Mouse (Mus musculus) cerebellum, adult 8-10 months (tissue): Measurements from ENCODE around the gene Rmnd5b.
A peak's percentile ranks its signal among the peaks of the same experiment; 100 is the strongest.
"Not testable (repeated sequence)": the region's sequence is repeated elsewhere in the genome, so short reads cannot be mapped to it uniquely, and the experiment has no call there.

ENCODE experiments used
- DNase-seq: peaks from one replicate; pipeline ENCODE4 v3.0.0; 2022

Gene Rmnd5b

GRCm38 (mm10) chr11:51649111-51649888 is 13.6 kb upstream of the Rmnd5b start:
- no peak for DNase-seq

DNA sequence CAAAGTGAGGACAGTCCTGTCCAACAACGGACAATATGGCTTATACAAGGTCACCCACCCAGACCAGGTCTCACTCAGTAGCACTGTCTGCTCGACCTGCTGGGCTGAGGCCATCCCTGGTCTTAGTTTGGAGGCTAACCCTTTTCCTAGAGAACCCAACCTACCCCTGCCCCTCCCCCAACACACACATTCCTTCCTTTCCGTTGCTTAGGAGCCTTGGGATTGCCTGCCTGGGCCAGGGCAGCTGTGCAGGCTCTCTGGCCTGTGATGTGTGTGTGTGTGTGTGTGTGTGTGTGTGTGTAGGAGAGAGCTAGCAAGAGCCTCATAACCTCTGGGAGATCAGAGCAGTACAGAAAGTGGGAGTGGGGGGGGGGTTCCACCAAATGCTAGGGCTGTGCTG is 12.9 kb upstream of the Rmnd5b start:
- no peak for DNase-seq

- no peak for DNase-seq
These were observed 11.3 kb upstream of the Rmnd5b start for GRCm38 (mm10) chr11:51646751-51647667.

DNA sequence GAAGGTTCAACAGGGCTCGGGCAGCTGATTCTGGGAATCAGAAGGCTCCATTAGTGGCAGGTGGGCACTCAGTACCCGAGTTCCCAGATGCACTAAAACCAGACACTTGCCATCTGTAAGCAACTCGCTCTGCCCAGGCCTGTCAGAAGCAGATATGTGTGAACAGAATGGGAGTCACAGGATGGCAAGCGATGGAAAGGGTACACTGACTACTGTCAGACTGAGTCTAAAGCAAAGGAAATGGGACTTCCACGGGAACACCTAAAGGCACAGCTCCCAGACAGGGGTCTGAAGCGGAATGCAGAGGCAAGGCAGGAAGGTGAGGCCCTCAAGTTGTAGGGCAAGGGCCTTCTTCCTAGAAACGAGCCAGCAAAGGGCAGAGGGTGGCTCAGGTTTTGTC is 10.5 kb upstream of the Rmnd5b start:
- DNase-seq: no peak

- DNase-seq: no peak
These were observed 9.6 kb upstream of the Rmnd5b start for GRCm38 (mm10) chr11:51645293-51645692.

DNA sequence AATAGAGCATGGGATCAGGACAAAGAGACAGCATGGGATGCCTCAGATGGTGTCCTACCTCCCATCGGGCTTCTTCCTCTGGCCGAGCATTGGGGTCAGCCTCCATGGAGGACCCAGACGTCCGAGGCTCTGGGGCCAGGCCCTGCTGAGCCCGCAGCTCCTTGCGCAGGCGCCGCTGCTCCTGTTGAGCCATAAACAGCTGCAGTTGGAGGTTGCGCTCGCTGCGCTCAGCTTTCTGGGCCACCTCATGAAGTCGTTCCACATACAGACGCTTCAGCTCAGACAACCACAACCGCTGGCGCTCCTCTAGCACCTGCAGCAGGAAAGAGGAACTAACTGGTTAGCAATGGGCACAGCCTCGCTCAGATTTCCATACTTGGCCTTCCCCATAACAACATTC is 8.5 kb upstream of the Rmnd5b start:
- no peak for DNase-seq

GRCm38 (mm10) chr11:51643761-51644160 is 8.1 kb upstream of the Rmnd5b start:
- DNase-seq: peak; percentile 48

GRCm38 (mm10) chr11:51643202-51643601 is 7.5 kb upstream of the Rmnd5b start:
- DNase-seq: no peak

DNA sequence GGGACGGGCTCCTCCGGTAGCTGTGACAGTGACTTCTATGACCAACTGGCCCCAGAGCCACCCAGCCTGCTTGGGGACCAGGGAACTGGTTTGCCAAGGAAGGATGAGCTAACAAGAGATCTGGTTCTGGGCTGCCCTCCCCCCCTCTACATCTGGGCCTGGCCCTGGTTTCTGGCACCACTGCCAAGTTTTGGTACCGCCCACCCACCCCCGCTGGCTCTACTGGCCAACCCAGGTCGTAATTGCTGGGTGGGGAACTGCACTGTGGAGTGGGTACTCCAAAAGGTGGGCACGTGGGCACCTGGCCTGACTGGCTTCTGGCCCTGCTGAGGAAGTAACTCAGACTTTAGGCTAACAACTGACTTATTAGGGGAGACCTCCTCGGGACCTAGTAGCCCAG is 5.1 kb upstream of the Rmnd5b start:
- no peak for DNase-seq

- DNase-seq: no peak
These were observed 2.8 kb upstream of the Rmnd5b start for GRCm38 (mm10) chr11:51638497-51638896.

- no peak for DNase-seq
These were observed 2.3 kb upstream of the Rmnd5b start for GRCm38 (mm10) chr11:51637971-51638414.

DNA sequence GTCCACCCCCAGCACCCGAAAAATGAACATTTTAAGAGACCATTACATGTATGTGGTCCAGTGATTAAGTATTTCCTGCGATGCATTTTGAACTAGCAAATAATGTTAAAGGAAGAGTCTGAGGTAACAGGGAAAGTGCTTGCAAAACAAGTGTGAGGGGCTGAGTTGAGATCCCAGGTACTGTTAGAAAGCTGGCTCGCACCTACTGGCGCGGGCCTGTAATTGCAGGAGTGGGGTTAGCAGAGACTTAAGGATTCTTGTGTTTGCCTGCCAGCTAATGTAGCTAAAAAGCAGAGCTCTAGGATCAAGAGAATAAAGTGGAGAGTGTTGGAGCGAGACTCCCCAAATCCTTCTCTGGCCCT is 608 bp upstream of the Rmnd5b start:
- DNase-seq: peak; percentile 60

DNA sequence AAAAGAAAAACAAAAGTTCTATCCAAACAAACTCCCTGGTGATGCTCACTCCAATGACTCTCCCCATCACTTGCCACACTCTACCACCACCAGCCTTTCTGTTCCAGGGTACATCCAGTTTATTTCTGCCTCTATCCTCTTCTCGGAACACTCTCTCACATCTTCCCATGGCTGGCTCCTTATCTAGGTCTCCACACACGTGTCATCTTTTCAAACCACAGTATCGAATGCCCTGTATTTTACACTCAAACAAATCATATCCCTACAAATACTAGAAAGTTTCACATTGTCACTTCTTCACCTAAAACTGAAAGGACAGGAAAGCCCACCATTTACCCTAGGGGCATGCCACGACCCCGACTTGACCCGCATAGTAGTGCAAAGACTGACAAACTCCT is 570 bp downstream of the Rmnd5b start:
- no peak for DNase-seq

- no peak for DNase-seq
These were observed 2.0 kb downstream of the Rmnd5b start for GRCm38 (mm10) chr11:51633721-51634120.

- not testable (repeated sequence) for DNase-seq
These were observed 2.5 kb downstream of the Rmnd5b start for GRCm38 (mm10) chr11:51633200-51633599.

- no peak for DNase-seq
These were observed 3.5 kb downstream of the Rmnd5b start for GRCm38 (mm10) chr11:51632130-51632753.

DNA sequence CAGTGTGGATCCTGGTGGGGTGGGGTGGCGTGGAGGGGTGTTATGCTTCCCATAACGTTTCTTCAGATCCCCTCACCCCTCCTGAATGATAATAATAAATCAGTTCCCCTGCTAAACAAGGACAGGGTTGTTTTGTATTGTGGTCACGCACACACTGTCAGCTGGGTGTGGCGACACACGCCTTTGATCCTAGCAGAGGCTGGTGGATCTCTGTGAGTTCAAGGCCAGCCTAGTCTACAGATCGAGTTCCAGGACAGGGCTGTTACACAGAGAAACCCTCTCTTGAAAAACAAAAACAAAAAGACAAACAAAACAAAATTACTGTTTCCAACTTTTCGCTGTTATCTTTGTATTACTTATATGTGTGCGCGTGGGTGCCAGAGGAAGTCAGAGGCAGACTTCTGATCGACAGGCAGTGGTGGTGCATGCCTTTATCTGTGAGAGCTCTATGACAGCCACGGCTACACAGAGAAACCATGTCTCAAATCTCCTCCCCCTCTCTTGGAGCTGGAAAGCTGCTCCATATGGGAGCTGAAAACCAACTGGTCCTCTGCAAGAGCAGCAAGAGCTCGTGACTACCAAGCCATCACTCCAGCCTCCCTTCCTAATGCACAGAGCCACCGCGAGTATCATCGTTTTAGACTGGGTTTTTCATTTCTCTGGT is 5.9 kb downstream of the Rmnd5b start:
- no peak for DNase-seq

GRCm38 (mm10) chr11:51627907-51628306 is 7.8 kb downstream of the Rmnd5b start:
- DNase-seq: no peak

DNA sequence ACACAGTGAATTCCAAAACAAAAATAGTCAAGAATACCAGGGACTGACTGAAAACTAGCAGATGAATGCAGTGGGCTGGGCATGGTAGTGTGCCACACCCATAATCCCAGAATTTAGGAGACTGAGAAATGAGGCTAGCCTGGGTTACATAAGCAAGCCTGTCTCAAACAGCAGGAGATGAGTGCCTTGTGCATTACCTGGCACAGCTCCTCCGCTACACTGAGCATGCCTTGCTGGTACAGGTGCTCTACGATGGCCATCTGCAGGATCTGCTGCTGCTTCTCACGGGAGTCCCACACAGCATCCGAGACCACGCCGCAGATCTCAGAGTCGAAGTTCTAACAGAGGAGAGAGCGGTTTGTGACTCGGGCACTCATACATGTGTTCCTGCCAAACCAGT is 8.3 kb downstream of the Rmnd5b start:
- DNase-seq: no peak

DNA sequence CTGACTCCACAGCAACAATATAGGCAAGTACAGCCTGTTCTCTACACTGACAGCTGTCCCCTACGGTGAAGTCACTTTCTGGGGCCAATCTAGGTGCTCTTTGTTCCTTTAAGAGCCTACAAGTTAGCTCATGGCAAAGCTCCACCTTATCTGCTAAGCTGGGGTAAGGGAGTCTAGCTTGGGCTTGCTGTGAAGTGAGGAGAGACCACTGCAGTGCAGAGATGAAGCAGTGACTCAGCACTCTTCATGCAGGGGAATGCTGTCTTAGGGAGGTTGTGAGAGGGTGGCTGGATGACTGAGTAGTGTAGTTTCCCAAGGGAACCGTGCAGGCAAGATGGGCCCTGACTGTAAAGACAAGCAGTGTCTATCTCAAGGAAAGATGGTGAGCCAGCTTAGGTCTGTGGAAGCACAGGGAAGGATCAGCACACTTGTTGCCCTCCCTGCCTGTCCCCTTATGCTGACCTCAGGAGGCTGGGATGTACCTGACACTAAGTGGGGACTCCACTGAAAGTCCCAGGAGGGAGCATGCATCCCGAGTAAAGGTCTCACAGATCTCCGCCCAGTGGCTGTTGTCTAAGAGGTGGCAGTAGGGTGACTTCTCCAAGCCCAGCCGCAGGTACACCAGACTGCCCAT is 10.4 kb downstream of the Rmnd5b start:
- DNase-seq: no peak

DNA sequence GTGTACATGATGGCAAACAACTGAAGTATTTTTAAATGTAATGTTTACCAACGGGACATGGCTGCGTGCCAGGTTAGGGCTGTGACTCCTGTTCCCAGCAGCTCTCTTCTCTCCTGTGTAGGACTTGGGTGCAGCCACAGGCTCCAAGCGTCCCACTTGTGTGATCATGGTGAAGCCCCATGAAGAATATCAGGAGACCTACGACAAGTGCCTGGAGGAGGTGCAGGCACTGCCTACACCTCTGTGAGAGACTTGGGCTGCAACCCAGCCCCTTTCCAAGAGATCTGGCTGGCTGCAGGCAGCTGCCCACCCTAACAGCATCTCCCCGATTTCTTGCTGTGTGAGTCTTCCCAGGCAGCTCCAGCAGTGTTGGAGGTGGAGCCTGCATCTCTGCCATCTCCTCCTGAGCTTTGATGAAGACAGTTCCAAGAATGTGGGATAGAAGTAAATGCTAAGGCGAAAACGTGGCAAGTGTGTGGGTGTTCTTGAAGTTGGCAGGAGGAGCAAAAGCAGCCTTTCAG is 12.7 kb downstream of the Rmnd5b start:
- DNase-seq: no peak

DNA sequence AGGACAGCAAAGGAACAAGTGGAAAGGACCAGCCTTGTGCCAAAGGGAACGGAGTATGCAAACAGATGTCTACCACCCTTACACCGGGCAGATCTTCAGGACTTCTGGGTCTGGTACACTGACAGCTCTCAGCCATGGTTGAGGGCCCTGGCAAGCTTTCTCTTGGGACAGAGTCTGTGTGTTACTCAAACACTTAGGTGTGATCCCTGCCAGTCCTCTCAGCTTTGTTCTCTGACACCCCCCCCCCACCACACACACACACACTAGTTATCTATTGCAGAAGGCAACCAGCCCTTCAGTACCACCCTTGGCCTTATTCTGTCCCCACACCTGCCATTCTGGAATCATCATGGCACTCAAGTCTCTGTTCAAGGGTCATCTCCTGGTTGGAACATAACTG is 13.9 kb downstream of the Rmnd5b start:
- DNase-seq: no peak
